Mouse (Mus musculus): Measurements from ENCODE around the gene Smarcd3. TPM values are rescaled to one million over a fixed set of nuclear protein-coding genes. Genes with fewer than 3 reads are reported as not detected.
A peak's percentile ranks its signal among the peaks of the same experiment; 100 is the strongest.

Smarcd3 gene
- polyA plus RNA-seq (2014; fragmentation: Nextera tagmentation; extraction: Ambion mirVana): 170 and 177 TPM in 2 replicates

GRCm38 (mm10) chr5:24623986-24624821 is at the start of gene Smarcd3:
Smarcd3 (minus strand) TSS chr5:24624411.
- peak; percentile 90 for DNase-seq (ENCODE audit: low spot score)
- Histone ChIP-seq H3K36me3 (ENCODE audit: control insufficient read depth, insufficient read depth, low read length) (no peaks in the 10 kb centered on the region), H3K4me1 (ENCODE audit: control insufficient read depth, insufficient read depth, low read length) (peaks cover 21% of the 10 kb centered on the region), H3K9ac (ENCODE audit: low read length) (peak within 1 kb of the TSS; percentile 76), H3K4me3 (ENCODE audit: low read depth, low read length) (peak within 1 kb of the TSS; percentile 52), H3K27ac (ENCODE audit: low read depth, low read length) (peak within 1 kb of the TSS; percentile 65), H3K9me3 (replicated peaks; ENCODE audit: control insufficient read depth, low read length) (no peaks in the 10 kb centered on the region), H3K27me3 (replicated peaks; ENCODE audit: control insufficient read depth, insufficient read depth, low read length) (no peaks in the 10 kb centered on the region), H3K4me2 (ENCODE audit: low read length) (peak within 1 kb of the TSS; percentile 58)
- ATAC-seq: peak; percentile 87
- WGBS: 3% methylated on average over 36 of the region's 37 CpGs

GRCm38 (mm10) chr5:24661457-24661856 is 37.2 kb upstream of the Smarcd3 start:
- no peak for DNase-seq (ENCODE audit: low spot score)

GRCm38 (mm10) chr5:24659708-24660423 is 35.7 kb upstream of the Smarcd3 start:
- no peak for ATAC-seq
- Histone ChIP-seq H3K4me2 (ENCODE audit: low read length) (no peak overlapping the region), H3K27ac (ENCODE audit: low read depth, low read length) (no peak overlapping the region), H3K4me1 (ENCODE audit: control insufficient read depth, insufficient read depth, low read length) (no peaks in the 10 kb centered on the region), H3K9me3 (replicated peaks; ENCODE audit: control insufficient read depth, low read length) (no peaks in the 10 kb centered on the region), H3K27me3 (replicated peaks; ENCODE audit: control insufficient read depth, insufficient read depth, low read length) (no peaks in the 10 kb centered on the region), H3K36me3 (ENCODE audit: control insufficient read depth, insufficient read depth, low read length) (no peaks in the 10 kb centered on the region), H3K4me3 (ENCODE audit: low read depth, low read length) (no peak overlapping the region), H3K9ac (ENCODE audit: low read length) (no peak overlapping the region)
- no peak for DNase-seq (ENCODE audit: low spot score)
- WGBS: 87% methylated on average over 3 of the region's 4 CpGs

More at GRCm38 (mm10) chr5:24661457-24661856, 37.2 kb upstream of the Smarcd3 start:
- no peak overlapping the region for H3K9ac ChIP-seq (ENCODE audit: low read length)
- 81% methylated on average over 6 of the region's 6 CpGs for WGBS
- H3K4me3 ChIP-seq (ENCODE audit: low read depth, low read length): no peak overlapping the region
- no peaks in the 10 kb centered on the region for H3K9me3 ChIP-seq (replicated peaks; ENCODE audit: control insufficient read depth, low read length)
- no peaks in the 10 kb centered on the region for H3K36me3 ChIP-seq (ENCODE audit: control insufficient read depth, insufficient read depth, low read length)
- no peaks in the 10 kb centered on the region for H3K4me1 ChIP-seq (ENCODE audit: control insufficient read depth, insufficient read depth, low read length)
- no peak overlapping the region for H3K27ac ChIP-seq (ENCODE audit: low read depth, low read length)
- no peaks in the 10 kb centered on the region for H3K27me3 ChIP-seq (replicated peaks; ENCODE audit: control insufficient read depth, insufficient read depth, low read length)
- no peak overlapping the region for H3K4me2 ChIP-seq (ENCODE audit: low read length)
- ATAC-seq: no peak

- Histone ChIP-seq H3K27me3 (replicated peaks; ENCODE audit: control insufficient read depth, insufficient read depth, low read length) (no peaks in the 10 kb centered on the region), H3K36me3 (ENCODE audit: control insufficient read depth, insufficient read depth, low read length) (no peaks in the 10 kb centered on the region), H3K9ac (ENCODE audit: low read length) (no peak overlapping the region), H3K9me3 (replicated peaks; ENCODE audit: control insufficient read depth, low read length) (no peaks in the 10 kb centered on the region), H3K4me1 (ENCODE audit: control insufficient read depth, insufficient read depth, low read length) (no peaks in the 10 kb centered on the region), H3K4me3 (ENCODE audit: low read depth, low read length) (no peak overlapping the region), H3K4me2 (ENCODE audit: low read length) (no peak overlapping the region), H3K27ac (ENCODE audit: low read depth, low read length) (no peak overlapping the region)
- DNase-seq (ENCODE audit: low spot score) (peak; percentile 81), ATAC-seq (peak; percentile 66)
- WGBS: 46% methylated on average over 2 of the region's 2 CpGs
Measured at GRCm38 (mm10) chr5:24657113-24657512, 32.9 kb upstream of the Smarcd3 start.

GRCm38 (mm10) chr5:24654491-24654890 is 30.3 kb upstream of the Smarcd3 start:
- H3K27me3 ChIP-seq (replicated peaks; ENCODE audit: control insufficient read depth, insufficient read depth, low read length): no peaks in the 10 kb centered on the region
- 89% methylated on average over 6 of the region's 6 CpGs for WGBS

DNA sequence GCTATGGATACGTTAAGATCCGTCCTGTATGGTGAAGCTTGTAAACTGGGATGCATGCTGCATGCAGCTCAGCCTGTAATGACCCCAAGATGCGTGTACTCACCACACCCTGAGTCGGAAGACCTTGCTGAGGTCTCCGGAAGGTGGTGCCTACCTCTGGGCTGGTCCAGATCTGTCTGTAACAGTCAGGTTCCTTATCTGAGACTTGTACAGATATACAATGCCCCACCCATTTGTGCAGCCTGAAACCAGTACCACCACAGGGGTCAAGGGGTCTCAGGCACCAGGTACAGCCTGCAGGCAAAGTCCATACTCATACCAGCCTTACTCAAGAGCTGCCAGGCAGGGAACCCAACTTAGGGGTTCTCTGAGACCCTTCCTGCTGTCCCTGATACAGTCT is 28.6 kb upstream of the Smarcd3 start:
- H3K4me3 ChIP-seq (ENCODE audit: low read depth, low read length): no peak overlapping the region
- no peaks in the 10 kb centered on the region for H3K9me3 ChIP-seq (replicated peaks; ENCODE audit: control insufficient read depth, low read length)
- H3K27me3 ChIP-seq (replicated peaks; ENCODE audit: control insufficient read depth, insufficient read depth, low read length): no peaks in the 10 kb centered on the region
- no peak overlapping the region for H3K9ac ChIP-seq (ENCODE audit: low read length)
- H3K4me2 ChIP-seq (ENCODE audit: low read length): no peak overlapping the region
- H3K36me3 ChIP-seq (ENCODE audit: control insufficient read depth, insufficient read depth, low read length): no peaks in the 10 kb centered on the region
- H3K27ac ChIP-seq (ENCODE audit: low read depth, low read length): no peak overlapping the region
- WGBS: 89% methylated on average over 5 of the region's 5 CpGs
- no peak for DNase-seq (ENCODE audit: low spot score)
- no peaks in the 10 kb centered on the region for H3K4me1 ChIP-seq (ENCODE audit: control insufficient read depth, insufficient read depth, low read length)
- ATAC-seq: no peak

More at GRCm38 (mm10) chr5:24654491-24654890, 30.3 kb upstream of the Smarcd3 start:
- H3K36me3 ChIP-seq (ENCODE audit: control insufficient read depth, insufficient read depth, low read length): no peaks in the 10 kb centered on the region
- no peak overlapping the region for H3K4me2 ChIP-seq (ENCODE audit: low read length)
- H3K27ac ChIP-seq (ENCODE audit: low read depth, low read length): no peak overlapping the region
- no peak for ATAC-seq
- no peaks in the 10 kb centered on the region for H3K9me3 ChIP-seq (replicated peaks; ENCODE audit: control insufficient read depth, low read length)
- DNase-seq (ENCODE audit: low spot score): no peak
- H3K4me3 ChIP-seq (ENCODE audit: low read depth, low read length): no peak overlapping the region
- H3K9ac ChIP-seq (ENCODE audit: low read length): no peak overlapping the region
- no peaks in the 10 kb centered on the region for H3K4me1 ChIP-seq (ENCODE audit: control insufficient read depth, insufficient read depth, low read length)

DNA sequence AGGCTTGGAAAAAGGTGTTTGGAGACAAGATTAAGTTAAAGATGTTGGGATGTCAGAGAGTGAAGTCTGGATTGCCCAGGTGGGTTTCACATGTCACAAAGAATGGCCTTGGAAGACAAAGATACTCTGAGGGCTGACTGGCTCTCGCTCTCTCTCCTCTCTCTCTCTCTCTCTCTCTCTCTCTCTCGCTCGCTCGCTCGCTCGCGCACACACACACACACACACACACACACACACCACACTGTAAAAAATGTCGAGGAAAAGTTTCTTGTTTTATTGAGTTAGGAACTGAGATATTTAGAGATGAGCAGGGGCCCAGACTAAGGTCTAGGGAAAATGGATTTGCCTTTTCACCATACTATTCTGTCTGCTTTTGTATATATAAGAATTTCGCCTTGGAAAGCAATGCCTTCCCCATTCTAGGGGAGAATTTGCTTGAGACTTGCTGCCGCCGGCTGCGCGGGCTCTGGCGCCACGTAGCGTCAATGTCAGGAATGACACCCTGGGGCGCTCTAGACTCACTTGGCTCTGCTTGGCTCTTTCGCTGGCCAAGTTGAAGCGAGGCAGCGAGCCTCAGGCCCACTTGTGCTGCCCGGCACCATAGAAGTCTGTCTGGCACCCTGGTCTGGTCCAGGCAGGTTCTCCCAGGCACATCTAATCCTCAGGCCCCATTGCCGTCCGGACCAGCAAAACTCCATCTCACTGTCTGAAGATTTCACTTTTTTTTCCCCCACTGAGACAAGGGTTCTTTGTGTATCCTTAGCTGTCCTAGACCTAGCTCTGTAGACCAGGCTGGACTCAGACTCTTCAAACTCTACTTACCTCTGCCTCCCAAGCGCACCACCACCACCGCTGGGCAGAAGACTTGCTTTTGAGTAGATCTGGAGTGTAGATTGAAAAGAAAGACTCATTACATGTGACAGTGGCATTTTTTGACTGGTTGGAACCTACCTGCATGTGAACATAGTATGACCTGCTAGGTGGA is 27.8 kb upstream of the Smarcd3 start:
- WGBS: 27% methylated on average over 25 of the region's 25 CpGs
- Histone ChIP-seq H3K36me3 (ENCODE audit: control insufficient read depth, insufficient read depth, low read length) (no peaks in the 10 kb centered on the region), H3K9ac (ENCODE audit: low read length) (peak overlapping the region; percentile 25), H3K9me3 (replicated peaks; ENCODE audit: control insufficient read depth, low read length) (no peaks in the 10 kb centered on the region), H3K4me1 (ENCODE audit: control insufficient read depth, insufficient read depth, low read length) (no peaks in the 10 kb centered on the region), H3K4me2 (ENCODE audit: low read length) (no peak overlapping the region), H3K27me3 (replicated peaks; ENCODE audit: control insufficient read depth, insufficient read depth, low read length) (no peaks in the 10 kb centered on the region), H3K4me3 (ENCODE audit: low read depth, low read length) (no peak overlapping the region), H3K27ac (ENCODE audit: low read depth, low read length) (no peak overlapping the region)
- DNase-seq (ENCODE audit: low spot score) (peak; percentile 90), ATAC-seq (peak; percentile 77)

GRCm38 (mm10) chr5:24651356-24651755 is 27.1 kb upstream of the Smarcd3 start:
- 84% methylated on average over 6 of the region's 6 CpGs for WGBS
- no peak for ATAC-seq
- no peak overlapping the region for H3K27ac ChIP-seq (ENCODE audit: low read depth, low read length)

More at GRCm38 (mm10) chr5:24651356-24651755, 27.1 kb upstream of the Smarcd3 start:
- Histone ChIP-seq H3K4me2 (ENCODE audit: low read length) (no peak overlapping the region), H3K27me3 (replicated peaks; ENCODE audit: control insufficient read depth, insufficient read depth, low read length) (no peaks in the 10 kb centered on the region), H3K9me3 (replicated peaks; ENCODE audit: control insufficient read depth, low read length) (no peaks in the 10 kb centered on the region), H3K4me3 (ENCODE audit: low read depth, low read length) (no peak overlapping the region), H3K36me3 (ENCODE audit: control insufficient read depth, insufficient read depth, low read length) (no peaks in the 10 kb centered on the region), H3K9ac (ENCODE audit: low read length) (no peak overlapping the region; the same call in 1 of the 2 replicates), H3K4me1 (ENCODE audit: control insufficient read depth, insufficient read depth, low read length) (no peaks in the 10 kb centered on the region)
- no peak for DNase-seq (ENCODE audit: low spot score)

All from forebrain, embryonic 14.5 days (tissue).